Mouse (Mus musculus) heart, postnatal 36 days (tissue): ENCODE measurements at regions not wholly inside any gene's neighbourhood (a gene's known extent, or its start where the extent isn't known, plus 50 kb on each side); places are given as distances from the start of the nearest gene placed in this dataset.

ENCODE experiments used
- DNase-seq, 2 experiments: peaks; one replicate each; pipeline ENCODE4 v3.0.0; 2021 to 2022
- intact Hi-C: fragments of 180-260 bp; cut with DNase I; formaldehyde crosslinking; loops from one replicate; pipeline ENCODE4 v1.15.1; 2025

DNA sequence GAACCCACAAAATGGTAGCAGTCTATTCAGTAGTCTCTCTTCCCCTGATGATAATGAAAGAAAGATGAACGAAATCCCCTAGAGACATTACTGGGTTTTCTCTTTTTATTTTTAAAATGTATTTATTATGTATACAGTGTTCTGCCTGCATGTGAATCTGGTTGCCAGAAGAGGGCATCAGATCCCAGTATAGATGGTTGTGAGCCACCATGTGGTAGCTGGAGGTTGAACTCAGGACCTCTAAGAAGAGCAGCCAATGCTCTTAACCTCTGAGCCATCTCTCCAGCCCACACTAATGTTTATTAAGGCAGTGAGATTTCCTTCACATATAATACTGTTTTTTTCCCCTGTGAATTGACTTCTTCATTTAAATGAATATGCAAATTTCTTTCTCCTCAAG is 155.4 kb upstream of the Zc3h12c start:
- intact Hi-C loops = no loop called here
- DNase-seq = no peak

DNA sequence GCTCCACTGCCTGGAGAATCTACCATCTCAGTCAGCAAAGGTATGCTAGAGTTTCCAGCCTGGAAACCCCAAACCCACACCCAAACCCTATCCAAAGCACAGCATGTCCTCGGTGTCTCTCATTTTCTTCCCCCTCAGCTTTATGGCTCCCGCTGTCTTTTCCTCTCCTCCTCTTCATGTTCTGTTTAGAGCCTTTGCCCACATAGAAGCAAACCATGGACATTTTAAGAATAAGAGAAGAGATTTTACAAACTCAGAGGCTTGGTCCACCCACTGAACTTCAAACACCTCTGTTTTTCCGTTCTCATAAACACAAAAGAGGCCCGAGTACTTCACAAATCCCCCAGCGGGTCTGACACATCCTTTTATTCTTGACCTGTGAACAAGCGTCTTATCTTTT is 154.9 kb upstream of the Zc3h12c start:
- DNase-seq = no peak
- intact Hi-C loops = no loop called here

DNA sequence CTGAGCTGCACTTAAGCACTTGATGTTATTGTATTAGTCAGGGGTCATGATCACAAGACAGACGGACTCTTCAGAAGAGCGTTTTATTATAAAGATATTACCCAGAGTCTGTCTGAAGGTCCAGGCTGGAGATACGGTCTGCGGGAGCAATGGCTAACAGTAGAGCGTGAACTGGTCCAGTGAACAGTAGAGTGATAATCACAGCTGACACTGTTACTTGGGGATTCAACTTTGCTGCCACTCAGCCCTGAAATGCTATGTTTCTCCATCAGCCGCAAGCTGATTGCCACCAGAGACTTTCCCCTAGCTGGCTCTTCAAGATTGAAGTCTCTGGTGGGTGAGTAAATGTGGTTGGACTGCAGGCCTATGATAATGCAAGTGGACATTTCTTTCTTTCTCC is 133.1 kb upstream of the Zc3h12c start:
- no peak for DNase-seq
- intact Hi-C loops = no loop called here

DNA sequence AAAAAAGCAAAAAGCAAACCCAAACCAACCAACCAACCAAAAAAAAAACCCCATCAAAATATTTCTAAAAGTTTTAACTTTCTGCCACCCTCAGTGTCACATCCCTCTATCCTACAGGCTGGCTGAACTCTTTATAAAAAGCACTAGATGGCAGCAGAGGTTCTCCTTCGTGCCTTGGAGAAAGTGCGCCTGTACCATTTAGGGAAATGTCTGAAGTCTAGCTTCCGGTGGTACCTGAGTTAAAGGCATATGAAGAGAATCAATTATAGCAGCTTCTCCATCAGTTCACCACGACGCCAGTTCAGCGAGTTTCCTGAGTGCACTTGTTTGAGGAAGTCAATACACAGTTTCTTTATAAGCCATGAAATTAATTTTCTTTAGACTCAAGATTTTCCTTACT is 130.0 kb upstream of the Zc3h12c start:
- DNase-seq = no peak
- intact Hi-C loops = loop anchor here (1.0 kb wide), 2 partner anchors 846 to 920 kb away; no protein-coding TSS in a partner anchor

DNA sequence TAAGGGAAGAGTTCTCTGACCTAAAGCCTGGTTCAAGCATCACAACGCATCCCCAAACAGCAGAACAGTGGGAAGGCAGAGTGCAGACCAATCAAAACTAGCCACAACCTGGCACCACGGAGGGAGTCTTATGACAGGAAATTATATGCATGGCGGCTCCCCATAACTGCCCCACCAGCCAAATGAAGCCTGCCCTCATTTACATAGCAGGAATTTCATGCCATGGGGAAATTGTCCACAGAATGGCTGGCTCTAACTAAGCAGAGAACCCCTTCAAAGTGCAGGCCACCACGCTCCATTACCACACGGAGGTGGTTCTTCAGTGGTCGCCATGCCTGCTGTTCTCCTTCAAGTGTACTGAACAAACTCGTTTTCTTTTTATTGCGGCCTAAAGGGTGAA is 126.3 kb upstream of the Zc3h12c start:
- intact Hi-C loops = no loop called here

DNA sequence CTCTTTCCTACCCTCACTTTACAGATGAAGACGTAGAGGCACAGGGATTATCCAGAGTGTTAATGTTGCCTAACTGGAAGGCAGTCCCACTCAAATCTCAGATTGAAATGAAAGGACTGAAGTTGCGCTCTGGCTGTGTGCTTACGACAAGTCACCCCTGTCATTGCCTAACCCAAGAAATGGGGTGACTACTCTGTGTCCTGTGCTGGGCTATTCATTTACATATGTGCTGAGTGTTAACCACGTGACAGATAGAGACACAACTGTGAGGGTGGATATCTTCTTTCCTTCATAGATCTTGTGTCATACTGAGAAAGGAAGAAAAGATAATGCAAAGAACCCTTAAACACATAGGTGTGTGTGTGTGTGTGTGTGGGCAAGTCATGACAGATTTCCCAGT is 120.7 kb upstream of the Zc3h12c start:
- DNase-seq = no peak

More for the DNA sequence above, 126.3 kb upstream of the Zc3h12c start:
- DNase-seq = no peak

DNA sequence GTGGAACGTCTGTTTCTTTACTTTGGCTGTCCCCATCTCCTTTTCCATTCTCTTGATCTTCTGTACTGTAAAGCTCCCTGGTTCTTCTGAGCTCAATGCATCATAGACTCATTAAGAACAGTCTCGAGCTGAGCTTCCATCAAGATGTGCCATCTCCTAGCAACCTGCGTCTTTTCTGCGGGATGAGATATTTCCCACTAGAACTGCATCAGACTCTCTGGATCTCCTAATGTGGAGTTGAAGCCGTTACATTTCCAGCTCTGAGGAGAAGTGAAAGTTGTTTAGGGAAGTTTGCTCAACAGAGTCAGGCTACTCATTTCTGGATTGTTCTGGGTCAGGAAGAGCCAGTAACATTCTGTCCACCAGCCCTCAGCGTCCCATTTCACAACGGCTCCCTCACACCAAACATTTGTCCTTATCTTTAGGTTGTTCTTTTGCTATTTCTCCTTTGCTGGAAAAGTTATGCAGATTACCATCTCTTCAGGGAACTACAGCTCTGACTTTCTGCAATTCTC is 119.4 kb upstream of the Zc3h12c start:
- no peak for DNase-seq
- intact Hi-C loops = loop anchor here (1.0 to 10.0 kb wide), 6 partner anchors 116 to 953 kb away; no protein-coding TSS in a partner anchor

More for the DNA sequence above, 120.7 kb upstream of the Zc3h12c start:
- intact Hi-C loops = loop anchor here (5.0 to 10.0 kb wide), 4 partner anchors 117 to 954 kb away; no protein-coding TSS in a partner anchor

DNA sequence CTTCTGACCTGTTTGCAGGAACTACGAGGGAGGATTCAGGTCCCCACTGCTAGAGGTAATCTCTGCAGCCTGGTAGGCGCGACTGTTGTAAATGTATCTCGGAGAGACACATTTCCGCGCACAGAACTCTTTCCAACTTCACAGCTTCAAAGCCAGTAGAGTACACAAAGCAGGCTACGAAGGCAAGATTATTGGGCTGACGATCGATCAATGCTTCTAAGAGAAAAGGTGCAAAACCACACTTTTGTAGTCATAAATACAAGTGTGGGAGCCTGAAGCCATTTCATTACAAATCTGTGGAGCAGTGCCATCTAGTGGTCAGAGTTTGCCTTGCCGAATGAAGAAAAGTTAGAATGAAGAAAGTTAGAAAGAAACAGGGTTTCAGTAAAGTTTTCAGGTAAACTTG is 118.9 kb upstream of the Zc3h12c start:
- intact Hi-C loops = loop anchor here (1.0 to 10.0 kb wide), 6 partner anchors 115 to 952 kb away; no protein-coding TSS in a partner anchor
- peak; percentile 61 to 70 for DNase-seq

DNA sequence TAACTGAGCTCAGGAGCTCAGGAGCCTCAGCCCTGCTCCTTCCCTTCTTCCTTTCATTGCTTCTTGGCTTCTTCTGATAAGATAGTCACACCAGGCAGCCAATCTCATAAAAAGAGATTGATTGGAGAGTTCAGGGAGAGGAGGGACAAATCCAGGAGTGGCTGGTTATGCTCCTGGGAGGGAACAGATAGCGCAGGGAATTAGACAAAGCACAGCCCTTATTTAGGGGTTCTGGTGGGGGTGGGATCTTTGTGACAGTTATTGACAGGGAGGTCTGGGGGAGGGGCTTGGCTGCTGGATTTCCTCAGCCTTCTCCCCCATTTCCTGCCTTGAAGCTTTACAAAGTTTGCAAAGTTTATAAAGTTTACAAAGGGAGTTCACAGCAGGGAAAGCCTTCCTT is 117.7 kb upstream of the Zc3h12c start:
- no peak for DNase-seq
- intact Hi-C loops = loop anchor here (5.0 to 10.0 kb wide), 4 partner anchors 114 to 951 kb away; no protein-coding TSS in a partner anchor

DNA sequence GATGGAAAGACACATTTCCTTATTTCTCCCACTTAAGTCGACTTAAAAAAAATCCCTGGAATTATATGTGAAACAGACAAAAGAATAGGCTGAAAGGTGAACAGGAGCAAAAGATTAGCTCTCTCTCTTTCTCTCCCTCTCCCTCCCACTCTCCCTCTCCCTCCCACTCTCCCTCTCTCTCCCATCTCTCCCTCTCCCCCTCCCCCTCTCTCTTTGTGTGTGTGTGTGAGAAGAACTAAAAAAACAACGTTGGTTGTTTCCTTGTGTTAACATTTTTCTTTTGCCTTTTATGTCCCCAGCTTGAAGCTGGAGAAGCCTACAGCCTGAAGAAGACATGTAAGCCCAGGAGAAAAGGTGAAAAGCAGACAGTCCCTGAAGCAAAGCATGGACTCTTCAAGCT is 115.2 kb upstream of the Zc3h12c start:
- DNase-seq = no peak
- intact Hi-C loops = loop anchor here (10.0 kb wide), 2 partner anchors 189 to 949 kb away; no protein-coding TSS in a partner anchor

DNA sequence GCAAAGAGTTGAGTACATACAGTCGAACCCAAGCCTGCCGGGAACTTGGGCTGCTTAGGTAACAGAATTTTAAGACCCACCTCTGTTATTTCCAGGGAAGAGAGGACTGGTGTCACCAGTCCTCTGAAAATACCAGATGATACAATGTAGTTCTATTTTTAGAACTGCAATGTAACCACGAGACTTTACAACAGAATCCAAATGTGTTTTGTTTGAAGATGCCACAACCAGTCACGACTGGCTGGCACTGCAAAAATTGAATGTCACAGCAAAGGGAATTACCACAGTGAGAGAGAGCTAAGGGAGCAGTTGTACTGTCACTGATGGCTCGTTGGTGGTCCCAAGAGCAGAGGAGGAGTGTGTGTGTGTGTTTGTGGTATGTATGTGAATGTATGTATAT is 112.6 kb upstream of the Zc3h12c start:
- no peak for DNase-seq
- intact Hi-C loops = loop anchor here (10.0 kb wide), 2 partner anchors 186 to 946 kb away; no protein-coding TSS in a partner anchor

DNA sequence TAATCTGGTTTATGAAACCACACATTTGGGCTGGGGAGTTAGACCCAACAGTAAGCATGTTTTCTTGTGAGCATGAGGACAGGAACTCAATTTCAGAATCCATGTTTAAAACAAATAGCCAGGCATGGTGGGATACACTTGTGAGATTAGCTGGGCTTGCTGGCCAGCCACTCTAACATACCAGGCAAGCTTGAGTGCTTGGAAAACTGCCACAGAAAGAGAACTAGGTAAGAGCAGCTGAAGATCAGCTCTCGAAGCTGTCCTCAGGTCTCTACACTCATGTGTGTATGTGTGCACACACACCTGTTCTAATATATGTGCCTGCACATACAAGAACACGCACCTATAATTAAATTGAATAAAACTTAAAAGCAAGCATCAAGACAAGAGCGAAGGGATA is 112.2 kb upstream of the Zc3h12c start:
- peak in 1 of 2 experiments; percentile 8 for DNase-seq
- intact Hi-C loops = loop anchor here (10.0 kb wide), 2 partner anchors 186 to 946 kb away; no protein-coding TSS in a partner anchor

DNA sequence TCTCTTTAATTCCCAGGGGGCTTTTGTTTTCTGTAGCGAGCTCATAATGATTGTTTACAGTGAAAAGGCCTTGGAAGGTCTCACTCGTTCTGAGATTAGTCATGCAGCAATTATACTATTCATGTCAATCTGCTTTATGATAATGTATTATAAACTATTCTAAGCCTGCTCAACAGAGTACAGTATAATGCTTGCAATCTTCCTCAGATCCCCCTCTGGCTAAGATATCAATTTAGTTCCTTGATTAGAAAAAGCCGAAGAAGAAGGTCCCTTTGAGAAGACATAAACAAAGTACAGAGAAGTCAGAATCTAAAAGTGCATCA is 110.3 kb upstream of the Zc3h12c start:
- no peak for DNase-seq
- intact Hi-C loops = no loop called here

DNA sequence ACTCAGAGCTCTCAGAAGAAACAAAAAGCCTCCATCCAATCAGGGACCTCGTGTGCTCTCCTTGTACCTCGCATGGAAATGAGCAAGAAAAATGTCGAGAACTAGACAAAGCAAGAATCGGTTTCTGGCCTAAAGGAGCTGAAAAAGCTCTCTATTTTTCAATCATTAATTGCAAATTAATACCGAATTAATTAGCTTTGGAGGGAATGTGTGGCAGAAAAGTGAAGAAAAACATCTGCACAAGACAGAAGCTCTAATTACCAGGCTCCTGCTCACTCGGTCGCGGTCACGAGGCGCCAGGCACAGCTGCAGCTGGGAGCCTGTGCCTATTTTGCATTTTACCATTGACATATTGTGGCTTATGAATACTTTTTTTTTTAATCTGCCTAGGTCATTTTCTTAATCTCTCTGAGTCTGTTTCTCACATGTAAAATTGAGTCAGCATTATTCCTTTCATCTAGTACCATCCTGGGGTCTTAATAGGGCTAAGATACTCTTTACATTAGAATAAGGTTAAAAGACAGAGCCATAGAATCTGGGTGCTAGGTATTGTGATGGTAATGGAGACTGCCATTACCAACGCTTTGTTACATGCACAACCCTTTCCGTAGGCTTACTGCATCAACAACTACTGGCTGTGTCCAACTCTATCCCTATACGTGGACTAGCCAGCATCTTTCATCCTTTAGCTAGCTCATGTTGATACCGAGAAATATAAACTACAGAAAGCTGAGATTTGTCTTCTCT is 109.8 kb upstream of the Zc3h12c start:
- intact Hi-C loops = no loop called here
- DNase-seq = no peak

DNA sequence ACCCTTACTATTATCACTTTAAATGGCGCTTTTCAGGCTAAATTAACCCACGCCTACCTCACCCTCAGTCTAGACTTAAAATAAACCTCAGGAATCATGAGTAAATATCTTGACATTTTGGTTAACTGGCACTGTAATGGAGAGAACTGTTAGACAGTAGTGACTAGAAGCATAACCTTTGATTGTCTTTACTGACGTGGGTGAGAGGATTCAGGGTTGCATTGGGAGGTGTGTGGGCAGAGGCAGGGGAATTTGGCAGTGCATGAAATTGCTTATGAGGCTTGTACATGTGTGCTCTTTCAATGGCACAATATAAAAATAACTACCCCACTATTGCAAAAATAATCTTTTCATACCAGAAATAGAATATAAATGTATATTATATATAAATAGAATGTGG is 105.6 kb upstream of the Zc3h12c start:
- no peak for DNase-seq
- intact Hi-C loops = no loop called here

DNA sequence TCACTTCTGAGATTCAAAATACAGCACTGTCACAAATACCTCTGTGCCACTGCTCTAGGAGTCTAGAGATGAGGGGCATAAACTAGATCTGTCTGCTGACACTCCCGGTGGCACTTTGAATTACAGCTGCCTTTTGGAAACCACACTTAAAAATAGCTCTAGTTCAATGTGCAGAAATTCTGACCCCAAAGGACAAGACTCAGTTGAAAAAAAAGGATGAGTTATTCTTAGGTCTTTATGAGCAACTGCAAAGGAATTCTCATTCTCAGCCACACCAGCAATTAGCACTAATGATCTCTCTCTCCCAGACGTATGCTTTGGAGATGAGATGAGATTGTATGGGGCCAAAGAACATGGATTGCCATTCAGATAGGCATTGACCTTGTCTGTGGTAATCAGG is 104.3 kb upstream of the Zc3h12c start:
- DNase-seq = no peak

DNA sequence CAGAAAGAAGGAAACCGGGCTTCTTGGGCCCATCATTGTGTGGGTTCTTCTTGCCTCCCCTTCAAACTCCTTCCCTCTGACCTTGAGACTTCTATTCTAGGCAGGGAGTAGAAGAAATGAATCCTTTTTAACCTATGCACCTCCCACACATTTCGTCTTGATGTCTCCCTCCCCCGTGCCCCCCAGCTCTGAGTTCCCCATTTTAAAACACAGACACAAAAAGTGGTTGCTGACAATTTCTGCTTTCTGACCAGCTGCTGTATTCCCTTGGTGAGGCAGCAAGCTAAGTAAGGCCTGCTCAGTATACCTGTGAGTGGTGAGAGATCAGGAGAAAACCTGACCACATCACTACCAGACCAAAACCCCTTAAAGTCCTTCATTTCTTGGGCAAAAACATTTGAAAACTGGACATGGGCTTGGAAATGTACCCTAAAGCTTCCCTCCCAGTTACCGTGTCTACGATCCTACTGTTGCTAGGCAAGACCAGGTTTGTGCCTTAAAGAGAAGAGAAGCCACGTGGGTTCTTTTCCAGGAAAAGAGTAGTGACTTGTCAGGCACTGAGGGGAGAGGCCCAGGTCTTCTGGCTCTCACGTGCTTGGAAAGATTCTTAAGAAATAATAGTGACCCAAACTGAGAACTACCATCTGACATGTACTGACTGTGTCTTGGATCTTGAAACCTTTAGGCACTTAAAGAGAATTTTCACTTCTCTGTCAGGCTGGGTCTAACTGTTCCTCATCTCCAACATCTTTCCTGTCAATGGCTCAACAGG is 103.2 kb upstream of the Zc3h12c start:
- DNase-seq = no peak
- intact Hi-C loops = no loop called here

More for the DNA sequence above, 104.3 kb upstream of the Zc3h12c start:
- intact Hi-C loops = no loop called here

DNA sequence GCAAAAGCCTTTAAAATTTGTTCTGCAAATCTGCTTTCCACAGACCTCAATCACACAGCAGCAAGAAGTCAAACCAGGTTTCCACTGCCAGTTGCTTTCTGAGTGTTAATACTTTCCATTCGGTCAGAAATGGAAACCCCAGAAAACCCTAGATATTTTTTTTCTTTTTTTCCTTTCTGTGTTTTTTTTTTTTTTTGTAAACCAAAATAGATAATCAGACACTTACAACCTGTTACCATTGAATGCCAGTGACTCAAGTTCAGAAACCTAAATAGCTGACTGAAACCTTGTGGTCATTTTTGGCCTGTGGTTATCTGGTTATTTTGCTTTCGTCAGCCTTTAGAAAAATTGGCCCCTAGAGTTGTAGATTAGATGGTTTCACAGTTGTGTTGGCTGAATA is 93.2 kb upstream of the Zc3h12c start:
- DNase-seq = no peak
- intact Hi-C loops = no loop called here

DNA sequence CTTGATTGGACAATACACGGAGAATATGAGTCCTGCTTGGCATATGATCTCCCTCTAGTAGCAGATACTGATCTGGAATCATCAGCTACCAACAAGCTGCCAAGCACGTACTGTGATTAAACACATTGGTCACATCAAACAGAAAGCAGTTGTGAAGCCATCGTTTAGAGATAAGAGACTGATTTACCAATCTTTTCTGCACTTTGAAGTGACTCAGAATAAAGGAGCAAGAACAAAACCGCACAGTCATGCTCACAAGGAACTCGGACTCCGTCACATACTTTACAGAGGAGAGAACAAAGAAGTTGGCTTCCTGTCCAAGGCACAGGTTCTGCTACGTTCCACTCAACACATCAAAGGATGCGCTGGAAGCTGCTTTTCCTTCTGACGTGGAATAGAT is 91.1 kb upstream of the Zc3h12c start:
- intact Hi-C loops = no loop called here
- DNase-seq = no peak

DNA sequence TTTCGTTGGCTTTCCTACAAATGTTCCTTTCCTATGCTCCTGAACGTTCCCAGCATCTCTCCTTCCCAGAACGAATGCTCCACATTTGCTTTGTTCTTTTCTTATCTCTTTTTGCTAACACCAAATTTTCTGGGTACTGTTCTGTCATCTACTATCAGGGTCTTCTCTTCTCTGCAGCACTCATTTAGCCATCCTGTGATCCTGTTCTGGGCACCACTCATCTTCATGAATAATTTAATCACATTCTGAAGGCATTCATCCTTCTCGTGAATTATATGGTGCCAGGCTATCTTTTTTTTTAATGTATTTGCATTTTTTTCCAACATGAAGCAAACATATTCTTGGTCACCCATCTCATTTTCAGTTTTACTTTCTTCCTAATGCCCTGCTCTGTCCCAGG is 87.3 kb upstream of the Zc3h12c start:
- DNase-seq = no peak
- intact Hi-C loops = no loop called here

DNA sequence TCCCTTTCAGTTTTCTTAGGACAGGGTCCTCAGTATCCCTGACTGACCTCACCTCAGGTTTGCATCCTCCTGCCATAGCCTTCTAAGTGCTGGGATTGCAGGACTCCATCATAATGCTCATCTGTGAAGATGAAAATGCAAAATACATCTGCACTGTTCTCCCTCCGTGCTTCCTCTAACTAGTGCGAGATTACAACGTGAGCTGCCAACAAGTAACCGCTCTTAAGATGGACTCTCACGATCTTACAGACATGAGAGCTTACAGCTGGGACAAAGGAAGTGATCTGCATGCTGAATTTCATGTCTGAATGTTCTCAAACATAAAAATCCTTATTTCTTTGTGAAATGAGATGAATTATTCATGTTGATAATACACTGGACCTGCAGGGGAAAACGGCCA is 86.1 kb upstream of the Zc3h12c start:
- intact Hi-C loops = no loop called here
- no peak for DNase-seq
